Mouse (Mus musculus): Measurements from ENCODE around the gene Hypm.

The Hypm gene

DNA sequence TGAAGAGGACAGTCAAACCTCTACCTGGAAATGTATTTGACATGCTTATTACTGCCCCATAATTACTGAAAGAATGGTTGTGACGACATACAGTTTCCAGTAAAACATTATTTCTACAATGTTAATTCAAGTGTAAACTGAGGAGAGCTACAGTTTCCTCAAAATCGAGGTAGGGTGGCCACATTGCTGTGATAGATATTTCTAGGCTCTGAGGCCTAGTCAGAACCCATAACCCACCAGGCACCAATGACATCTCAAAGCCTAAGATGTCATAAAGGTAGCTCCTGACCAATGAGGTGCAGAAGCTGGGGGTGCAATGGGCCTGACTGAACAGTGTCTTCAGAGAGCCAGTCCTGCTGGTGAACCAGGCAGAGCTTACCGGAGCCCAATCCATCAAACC is at the start of gene Hypm:
Gene Hypm, plus strand, starts transcription at position 301 of the 400 bp plus-strand sequence.
- no peak for DNase-seq (ENCODE audit: low spot score in 2 of 2)

DNA sequence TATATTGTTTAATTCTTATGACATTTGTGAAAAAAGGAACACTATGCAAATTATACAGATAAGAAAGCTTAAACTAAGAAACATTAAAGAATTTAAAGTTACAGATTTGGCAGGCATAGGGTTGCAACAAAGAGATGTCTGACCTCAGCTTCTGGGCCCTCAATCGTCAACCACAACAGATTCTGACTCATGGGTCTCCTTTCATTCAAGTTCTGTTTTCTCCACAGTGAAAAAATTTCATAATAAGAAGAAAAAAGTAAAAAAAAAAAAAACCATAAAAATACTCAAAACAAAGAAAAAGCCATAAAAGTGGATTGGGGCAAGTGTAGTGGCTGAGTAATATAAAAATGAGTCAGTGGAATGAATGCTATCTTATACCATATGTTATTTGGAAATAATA is 36.6 kb upstream of the Hypm start:
- no peak for DNase-seq (ENCODE audit: low spot score in 2 of 2)

DNA sequence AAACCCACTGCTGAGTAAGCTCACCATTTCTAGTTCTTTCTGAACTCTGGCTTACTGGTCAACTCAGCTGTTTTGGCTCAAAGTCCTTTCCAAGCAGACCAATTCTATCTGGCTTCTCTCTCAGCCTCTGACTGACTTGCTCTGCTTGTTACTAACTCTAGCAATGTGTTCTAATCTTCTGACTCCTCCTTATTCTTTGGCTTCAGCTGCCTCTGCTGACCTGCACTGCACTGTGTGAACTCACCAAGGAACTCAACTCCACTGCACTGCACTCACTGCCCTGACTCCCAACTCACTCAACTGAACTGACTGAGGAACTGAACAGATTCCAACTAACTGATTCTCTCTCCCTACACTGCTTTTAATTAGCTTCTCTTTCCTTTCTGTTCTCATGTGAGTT is 34.3 kb upstream of the Hypm start:
- DNase-seq (ENCODE audit: low spot score in 2 of 2): no peak

DNA sequence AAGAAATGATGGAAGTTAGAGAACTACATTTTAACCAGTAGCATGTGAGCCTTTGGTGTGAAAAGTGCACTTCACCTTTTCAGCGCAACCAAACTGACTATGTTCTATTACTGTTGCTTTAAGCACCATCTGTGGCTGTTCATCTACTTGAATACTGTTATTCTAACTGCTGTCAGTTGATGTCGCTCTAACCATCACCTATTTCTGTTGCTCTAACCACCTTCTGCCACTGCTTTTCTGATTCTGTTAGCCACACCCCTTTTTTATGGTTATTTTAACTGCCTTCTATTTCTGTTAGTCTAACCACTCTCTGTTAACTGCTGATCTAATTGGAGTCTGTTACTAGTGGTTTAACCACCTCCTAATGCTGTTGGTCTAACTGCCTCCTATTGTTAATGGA is 11.9 kb upstream of the Hypm start:
- no peak for DNase-seq (ENCODE audit: low spot score in 2 of 2)

DNA sequence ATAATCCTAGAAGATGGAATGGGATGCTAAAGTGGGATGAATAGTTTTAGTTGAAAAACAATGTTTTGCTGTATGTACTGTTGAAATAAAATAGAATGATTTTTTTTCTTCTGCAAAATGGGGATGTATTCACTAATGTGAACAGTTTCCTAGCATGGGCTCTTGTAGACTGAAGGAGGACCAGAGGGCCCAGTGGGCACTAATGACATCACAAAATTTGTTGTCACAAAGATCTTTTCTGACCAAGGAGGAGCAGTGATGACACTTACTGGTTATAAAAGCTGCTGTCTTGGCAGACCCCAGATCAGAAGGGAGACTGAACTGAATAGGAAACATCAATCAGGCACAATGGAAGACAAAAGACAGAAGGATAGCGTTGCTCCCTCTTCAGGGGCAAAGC is 2.7 kb downstream of the Hypm start, which contains the start of gene H2al3:
Gene H2al3, plus strand, starts transcription at position 301 of the 400 bp plus-strand sequence.
- DNase-seq (ENCODE audit: low spot score in 2 of 2): no peak

DNA sequence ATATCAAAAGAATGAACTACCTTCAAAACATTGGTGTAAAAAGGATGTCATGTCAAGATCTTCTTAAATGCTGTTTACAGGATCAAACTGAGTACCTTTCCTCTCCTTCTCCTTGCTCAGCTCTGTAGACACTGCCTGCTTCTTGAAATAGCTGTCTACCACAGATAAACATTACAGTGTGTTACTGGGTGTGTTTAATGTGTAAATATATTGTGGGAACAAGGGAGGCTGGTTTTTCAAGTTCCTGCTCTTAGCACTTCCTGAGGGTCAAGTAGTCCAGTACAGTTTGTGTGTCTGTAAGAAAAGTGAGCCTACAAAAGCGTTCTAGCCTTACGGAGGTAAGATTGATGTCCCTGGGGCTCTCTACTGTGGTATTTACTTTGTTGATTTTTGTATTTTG is 15.1 kb downstream of the Hypm start:
- DNase-seq (ENCODE audit: low spot score in 2 of 2): no peak

DNA sequence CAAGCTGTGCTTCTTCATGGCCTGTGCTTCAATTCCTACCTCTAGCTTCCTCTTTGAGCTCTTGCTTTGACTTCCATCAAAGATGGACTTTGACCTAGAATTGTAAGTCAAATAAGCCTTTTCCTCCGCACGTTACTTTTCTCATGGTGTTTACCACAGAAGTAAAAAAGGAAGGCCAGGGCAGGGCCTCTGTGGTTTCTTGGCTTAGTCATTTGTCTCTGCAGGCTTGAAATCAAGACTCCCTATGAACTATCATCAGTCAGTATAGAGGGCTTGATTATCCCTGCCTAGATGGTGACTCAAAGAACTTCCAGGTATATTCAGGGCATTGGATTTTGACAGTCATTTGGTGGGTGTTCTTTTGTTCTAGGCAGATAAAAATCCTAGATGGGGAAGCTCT is 28.8 kb downstream of the Hypm start:
- no peak for DNase-seq (ENCODE audit: low spot score in 2 of 2)

DNA sequence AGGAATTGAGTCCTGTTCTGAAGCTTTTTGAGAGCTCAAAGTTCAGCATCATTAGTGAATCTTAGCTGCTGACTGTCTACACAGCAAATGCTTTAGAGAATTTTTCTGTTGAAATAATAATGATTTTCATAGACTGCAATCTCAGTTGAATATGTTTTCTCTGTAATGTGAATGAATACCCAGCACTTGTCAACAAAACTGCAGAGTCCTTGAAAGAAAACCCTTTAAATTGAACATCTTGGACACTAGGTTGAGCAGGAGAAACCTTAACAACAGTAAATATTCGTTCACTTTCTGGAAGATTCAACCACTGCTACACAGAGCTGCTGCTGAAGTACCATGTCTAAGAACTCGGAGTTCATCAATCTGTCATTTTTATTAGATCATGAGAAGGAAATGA is 38.6 kb downstream of the Hypm start, which contains the start of gene Sytl5:
Gene Sytl5, plus strand, starts transcription at position 301 of the 400 bp plus-strand sequence.
- no peak for DNase-seq (ENCODE audit: low spot score in 2 of 2)

Data from right cerebral cortex, adult 2 months (tissue).